Mouse (Mus musculus) heart, embryonic 12.5 days (tissue): ENCODE results near the gene Slc25a51. TPM values are rescaled to one million over a fixed set of nuclear protein-coding genes. Genes with fewer than 3 reads are reported as not detected.
A peak's percentile ranks its signal among the peaks of the same experiment; 100 is the strongest.

ENCODE experiments used
- ATAC-seq: fragments of 200-750 bp; cut with Nextera tagmentation; 2 replicates; pipeline ENCODE4 v1.8.0; 2017; ENCODE audit warnings: moderate TSS enrichment, moderate library complexity; ENCODE audit not compliant: insufficient number of reproducible peaks, low FRiP score
- H3K27ac ChIP-seq: fragments of 300-500 bp; sonication (generic); 2 replicates; pipeline ENCODE4 v1.5.1; 2016; ENCODE audit warnings: mild to moderate bottlenecking, moderate library complexity; ENCODE audit not compliant: poor library complexity, severe bottlenecking
- H3K27me3 ChIP-seq: fragments of 300-500 bp; sonication (generic); replicated peaks from 2 replicates; pipeline ENCODE4 v1.6.1; 2016; ENCODE audit warnings: mild to moderate bottlenecking, moderate library complexity
- H3K36me3 ChIP-seq: fragments of 300-500 bp; sonication (generic); 2 replicates; pipeline ENCODE4 v1.6.1; 2016; ENCODE audit warnings: mild to moderate bottlenecking, moderate library complexity
- H3K4me1 ChIP-seq: fragments of 300-500 bp; sonication (generic); replicated peaks from 2 replicates; pipeline ENCODE4 v1.6.1; 2016; ENCODE audit warnings: mild to moderate bottlenecking
- H3K4me2 ChIP-seq: fragments of 300-500 bp; sonication (generic); 2 replicates; pipeline ENCODE4 v1.6.1; 2016; ENCODE audit warnings: mild to moderate bottlenecking, moderate library complexity
- H3K4me3 ChIP-seq: fragments of 300-500 bp; sonication (generic); 2 replicates; pipeline ENCODE4 v1.5.1; 2016; ENCODE audit warnings: mild to moderate bottlenecking
- H3K9ac ChIP-seq: fragments of 300-500 bp; sonication (generic); 2 replicates; pipeline ENCODE4 v1.6.1; 2016; ENCODE audit warnings: mild to moderate bottlenecking, moderate library complexity
- H3K9me3 ChIP-seq: fragments of 300-500 bp; sonication (generic); replicated peaks from 2 replicates; pipeline ENCODE4 v1.6.1; 2016; ENCODE audit warnings: mild to moderate bottlenecking, moderate library complexity
- WGBS: fragments of 180-500 bp; shearing (Covaris S2); methylation state at CpG from one replicate; pipeline ENCODE4 v1.1.7; 2016; 5-methylcytosine and 5-hydroxymethylcytosine counted together
- polyA plus RNA-seq: library from polyadenylated mRNA; unstranded; fragments of >200 nt; fragmentation: Nextera tagmentation; extraction: Ambion mirVana; gene quantifications from 2 replicates; pipeline ENCODE4 v1.2.1, GENCODE M21; 2016

Slc25a51 gene
- 73.4 and 75.6 TPM in 2 replicates for polyA plus RNA-seq

DNA sequence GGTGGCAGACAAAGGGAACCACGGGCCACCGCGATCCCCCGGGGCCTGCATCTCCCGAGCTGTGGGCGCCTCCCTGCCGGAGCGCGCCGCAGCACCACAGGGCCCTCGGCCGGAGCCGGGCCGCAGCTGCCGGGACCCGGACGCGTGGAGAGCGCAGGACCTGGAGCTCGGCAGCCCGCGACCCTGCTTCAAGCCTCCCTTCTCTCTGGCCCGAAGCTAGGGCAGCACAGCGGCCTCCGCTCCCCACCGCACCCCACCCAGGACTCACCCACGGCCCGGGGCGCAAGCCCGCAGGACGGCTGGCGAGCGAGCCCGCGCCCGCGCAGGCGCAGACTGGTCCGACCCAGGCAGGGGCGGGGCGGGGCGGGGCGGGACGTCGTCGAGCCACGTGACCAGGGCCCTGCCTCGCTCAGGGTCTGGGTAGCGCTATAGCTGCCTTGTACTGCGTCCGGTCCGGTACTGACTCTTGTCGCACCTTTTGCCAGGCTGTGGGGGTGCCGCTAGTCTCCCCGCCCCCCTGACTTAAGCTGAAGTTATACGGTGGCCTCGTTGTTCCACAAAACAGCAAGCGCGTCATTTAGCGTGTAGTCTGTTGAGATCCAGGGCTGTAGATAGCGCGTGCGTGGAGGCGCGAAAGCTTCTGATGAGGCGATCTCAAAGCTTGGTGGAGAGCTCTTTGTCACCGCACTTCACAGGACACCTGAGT is at the start of gene Slc25a51:
TSS of gene Slc25a51 (minus strand) at position 340 of the 706 bp plus-strand sequence.
- under 1% methylated on average over 67 of the region's 67 CpGs for WGBS
- peaks cover 10% of the 10 kb centered on the region for H3K36me3 ChIP-seq
- H3K9ac ChIP-seq: peak within 1 kb of the TSS; percentile 97
- no peaks in the 10 kb centered on the region for H3K9me3 ChIP-seq
- H3K4me1 ChIP-seq: peaks cover 45% of the 10 kb centered on the region
- no peaks in the 10 kb centered on the region for H3K27me3 ChIP-seq
- H3K4me3 ChIP-seq: peak within 1 kb of the TSS; percentile 97
- ATAC-seq: peak; percentile 97
- H3K4me2 ChIP-seq: peak within 1 kb of the TSS; percentile 73
- peak within 1 kb of the TSS; percentile 88 for H3K27ac ChIP-seq

GRCm38 (mm10) chr4:45457543-45457942 is 49.0 kb upstream of the Slc25a51 start:
- 92% methylated on average over 2 of the region's 2 CpGs for WGBS
- Histone ChIP-seq H3K27ac (no peak overlapping the region), H3K4me2 (no peak overlapping the region), H3K27me3 (0 out of 2 replicates have a peak, but pooled peaks cover 4% of the 10 kb centered on the region), H3K4me3 (no peak overlapping the region), H3K9me3 (no peaks in the 10 kb centered on the region), H3K36me3 (peaks cover 25% of the 10 kb centered on the region), H3K9ac (no peak overlapping the region), H3K4me1 (peaks cover 73% of the 10 kb centered on the region)
- no peak for ATAC-seq

- Histone ChIP-seq H3K36me3 (peaks cover 25% of the 10 kb centered on the region), H3K27me3 (peaks cover 5% of the 10 kb centered on the region; the same call in 1 of the 2 replicates), H3K9me3 (no peaks in the 10 kb centered on the region), H3K4me2 (no peak overlapping the region), H3K4me3 (no peak overlapping the region), H3K4me1 (peaks cover 71% of the 10 kb centered on the region), H3K27ac (no peak overlapping the region), H3K9ac (no peak overlapping the region)
- WGBS: 66% methylated on average over 4 of the region's 4 CpGs
- no peak for ATAC-seq
Observed at GRCm38 (mm10) chr4:45455001-45455400, 46.4 kb upstream of the Slc25a51 start.

- no peak overlapping the region for H3K4me3 ChIP-seq
- peaks cover 67% of the 10 kb centered on the region for H3K4me1 ChIP-seq
- H3K9me3 ChIP-seq: no peaks in the 10 kb centered on the region
- WGBS: 84% methylated on average over 3 of the region's 3 CpGs
- peaks cover 17% of the 10 kb centered on the region; the same call in 1 of the 2 replicates for H3K27me3 ChIP-seq
- H3K4me2 ChIP-seq: no peak overlapping the region
- no peak overlapping the region for H3K9ac ChIP-seq
- no peak overlapping the region for H3K27ac ChIP-seq
- no peak for ATAC-seq
- peaks cover 25% of the 10 kb centered on the region for H3K36me3 ChIP-seq
Observed at GRCm38 (mm10) chr4:45453271-45453851, 44.8 kb upstream of the Slc25a51 start.

- Histone ChIP-seq H3K4me2 (no peak overlapping the region), H3K36me3 (peaks cover 20% of the 10 kb centered on the region), H3K9me3 (no peaks in the 10 kb centered on the region), H3K4me3 (no peak overlapping the region), H3K4me1 (peaks cover 66% of the 10 kb centered on the region), H3K9ac (no peak overlapping the region), H3K27ac (0 out of 2 replicates have a peak overlapping the region, but pooled peaks have one; percentile 2), H3K27me3 (peaks cover 18% of the 10 kb centered on the region; the same call in 1 of the 2 replicates)
- peak; percentile 52; the same call in 1 of the 2 replicates for ATAC-seq
- 69% methylated on average over 7 of the region's 7 CpGs for WGBS
Observed at GRCm38 (mm10) chr4:45452569-45453111, 44.1 kb upstream of the Slc25a51 start.

DNA sequence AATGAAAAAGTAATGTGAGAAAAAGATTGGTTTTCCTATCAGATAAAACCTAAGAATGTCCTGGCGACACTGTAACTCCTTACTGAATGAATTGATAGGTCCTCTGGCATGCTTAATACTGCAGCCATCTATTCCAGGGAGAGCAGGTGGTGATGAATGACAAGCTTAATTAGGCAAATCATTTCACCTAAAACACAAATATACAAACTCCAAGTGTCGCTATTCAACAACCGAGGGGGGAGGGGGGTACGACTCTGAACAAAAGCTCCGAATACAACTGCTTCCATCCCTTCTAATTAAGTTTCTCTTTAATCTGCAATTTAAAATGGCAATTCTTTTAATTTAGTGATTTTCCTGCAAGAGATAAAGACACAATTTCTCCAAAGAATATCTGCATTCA is 40.4 kb upstream of the Slc25a51 start:
- H3K36me3 ChIP-seq: peaks cover 12% of the 10 kb centered on the region
- no peak overlapping the region for H3K27ac ChIP-seq
- no peaks in the 10 kb centered on the region for H3K9me3 ChIP-seq
- no peak overlapping the region for H3K9ac ChIP-seq
- H3K27me3 ChIP-seq: peaks cover 17% of the 10 kb centered on the region; the same call in 1 of the 2 replicates
- H3K4me1 ChIP-seq: peaks cover 83% of the 10 kb centered on the region
- WGBS: 73% methylated on average over 5 of the region's 5 CpGs
- no peak for ATAC-seq
- H3K4me3 ChIP-seq: no peak overlapping the region
- no peak overlapping the region for H3K4me2 ChIP-seq

DNA sequence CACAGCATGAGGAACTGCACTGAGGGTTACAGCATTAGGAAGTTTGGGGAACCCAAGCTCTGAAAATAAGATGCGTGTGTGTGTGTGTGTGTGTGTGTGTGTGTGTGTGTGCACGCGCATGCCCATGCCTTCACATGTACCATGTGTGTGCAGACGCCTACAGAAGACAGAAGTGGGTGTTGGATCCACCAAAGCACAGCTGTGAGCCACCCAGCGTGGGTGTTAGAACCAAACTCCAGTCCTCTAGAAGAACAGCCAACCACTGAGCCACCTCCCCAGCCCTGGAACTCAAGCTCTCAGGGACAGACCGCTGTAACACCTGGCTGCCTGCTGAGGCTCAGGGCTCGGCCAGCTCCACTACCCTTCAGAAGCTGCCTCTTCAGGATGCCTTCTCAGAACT is 39.9 kb upstream of the Slc25a51 start:
- Histone ChIP-seq H3K9ac (no peak overlapping the region), H3K4me3 (no peak overlapping the region), H3K36me3 (peaks cover 17% of the 10 kb centered on the region), H3K27ac (no peak overlapping the region), H3K4me1 (peaks cover 84% of the 10 kb centered on the region), H3K4me2 (no peak overlapping the region), H3K27me3 (peaks cover 17% of the 10 kb centered on the region; the same call in 1 of the 2 replicates), H3K9me3 (no peaks in the 10 kb centered on the region)
- 76% methylated on average over 7 of the region's 7 CpGs for WGBS
- no peak for ATAC-seq

- Histone ChIP-seq H3K4me3 (no peak overlapping the region), H3K4me1 (peaks cover 84% of the 10 kb centered on the region), H3K9me3 (no peaks in the 10 kb centered on the region), H3K36me3 (peaks cover 20% of the 10 kb centered on the region), H3K27me3 (peaks cover 17% of the 10 kb centered on the region; the same call in 1 of the 2 replicates), H3K27ac (peak overlapping the region; percentile 90; the same call in 1 of the 2 replicates), H3K9ac (0 out of 2 replicates have a peak overlapping the region, but pooled peaks have one; percentile 42), H3K4me2 (no peak overlapping the region)
- ATAC-seq: no peak
- WGBS: 81% methylated on average over 5 of the region's 5 CpGs
Observed at GRCm38 (mm10) chr4:45447196-45447595, 38.6 kb upstream of the Slc25a51 start.

- H3K27ac ChIP-seq: peak overlapping the region; percentile 90
- WGBS: 31% methylated on average over 3 of the region's 3 CpGs
- ATAC-seq: no peak; the same call in 1 of the 2 replicates
- peak overlapping the region; percentile 48; the same call in 1 of the 2 replicates for H3K9ac ChIP-seq
- H3K9me3 ChIP-seq: no peaks in the 10 kb centered on the region
- peaks cover 17% of the 10 kb centered on the region for H3K27me3 ChIP-seq
- no peak overlapping the region for H3K4me3 ChIP-seq
- H3K4me1 ChIP-seq: peaks cover 93% of the 10 kb centered on the region
- H3K36me3 ChIP-seq: peaks cover 22% of the 10 kb centered on the region
- H3K4me2 ChIP-seq: peak overlapping the region; percentile 17; the same call in 1 of the 2 replicates
Observed at GRCm38 (mm10) chr4:45445235-45445634, 36.7 kb upstream of the Slc25a51 start.

- Histone ChIP-seq H3K4me2 (peak overlapping the region; percentile 18), H3K4me3 (no peak overlapping the region), H3K9ac (no peak overlapping the region), H3K27ac (peak overlapping the region; percentile 90), H3K9me3 (no peaks in the 10 kb centered on the region), H3K4me1 (peaks cover 95% of the 10 kb centered on the region), H3K36me3 (peaks cover 26% of the 10 kb centered on the region), H3K27me3 (peaks cover 15% of the 10 kb centered on the region)
- ATAC-seq: peak; percentile 74
- WGBS: 29% methylated on average over 4 of the region's 4 CpGs
Observed at GRCm38 (mm10) chr4:45444813-45445212, 36.2 kb upstream of the Slc25a51 start.

DNA sequence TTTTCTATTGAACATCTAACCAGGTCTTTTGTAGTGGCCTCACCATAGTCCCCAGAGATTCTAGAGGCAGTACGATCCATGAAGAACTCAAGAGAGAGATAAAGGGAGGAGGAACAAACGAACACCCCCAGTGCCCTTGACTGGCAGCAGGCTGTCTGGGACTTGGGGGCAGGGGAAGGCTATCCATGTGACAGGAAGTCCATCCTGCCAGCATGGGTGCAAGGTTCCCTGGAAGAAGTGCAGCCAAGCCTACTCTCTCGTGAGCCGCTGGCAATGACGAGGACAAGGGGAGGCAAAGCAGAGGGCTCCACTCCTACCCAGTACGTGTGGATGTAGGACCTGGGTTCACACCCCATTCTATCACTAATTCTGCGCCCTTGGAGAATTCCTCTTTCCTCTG is 35.1 kb upstream of the Slc25a51 start:
- H3K27me3 ChIP-seq: peaks cover 7% of the 10 kb centered on the region
- H3K9ac ChIP-seq: peak overlapping the region; percentile 15; the same call in 1 of the 2 replicates
- 58% methylated on average over 7 of the region's 7 CpGs for WGBS
- peaks cover 27% of the 10 kb centered on the region for H3K36me3 ChIP-seq
- H3K9me3 ChIP-seq: no peaks in the 10 kb centered on the region
- peaks cover 98% of the 10 kb centered on the region for H3K4me1 ChIP-seq
- no peak overlapping the region for H3K4me2 ChIP-seq
- no peak overlapping the region for H3K27ac ChIP-seq
- no peak for ATAC-seq
- H3K4me3 ChIP-seq: no peak overlapping the region
